Mouse (Mus musculus): ENCODE data around the gene Cpne7.

Gene Cpne7
- long read RNA-seq, experiment 1, partial matches to known transcripts = 2 of 3 reads
- long read RNA-seq, experiment 1, other reads (novel, unspliced or antisense) = 0 of 3 reads
- long read RNA-seq, experiment 2, partial matches to known transcripts = 0 of 1 reads
- long read RNA-seq, experiment 2, other reads (novel, unspliced or antisense) = 0 of 1 reads

GRCm38 (mm10) chr8:123117127-123117731, at the start of gene Cpne7:
Gene Cpne7, plus strand, starts transcription at chr8:123117374.
- intact Hi-C loops (cut with DNase I) = loop anchor here (10.0 kb wide), 1 partner anchor 168 kb away; no protein-coding TSS in a partner anchor

- intact Hi-C loops (cut with DNase I) = no loop called here
Measured at GRCm38 (mm10) chr8:123071176-123071575, 46.0 kb upstream of the Cpne7 start.

- intact Hi-C loops (cut with DNase I) = no loop called here
Measured at GRCm38 (mm10) chr8:123077213-123077612, 40.0 kb upstream of the Cpne7 start.

- intact Hi-C loops (cut with DNase I) = no loop called here
Measured at GRCm38 (mm10) chr8:123082993-123083392, 34.2 kb upstream of the Cpne7 start.

GRCm38 (mm10) chr8:123083610-123084009, 33.6 kb upstream of the Cpne7 start:
- intact Hi-C loops (cut with DNase I) = no loop called here

- intact Hi-C loops (cut with DNase I) = no loop called here
Measured at GRCm38 (mm10) chr8:123087289-123087688, 29.9 kb upstream of the Cpne7 start.

GRCm38 (mm10) chr8:123097216-123097615, 20.0 kb upstream of the Cpne7 start:
- intact Hi-C loops (cut with DNase I) = no loop called here

GRCm38 (mm10) chr8:123097786-123098584, 19.2 kb upstream of the Cpne7 start:
- intact Hi-C loops (cut with DNase I) = no loop called here

GRCm38 (mm10) chr8:123100288-123100687, 16.9 kb upstream of the Cpne7 start:
- intact Hi-C loops (cut with DNase I) = loop anchor here (5.0 kb wide), 1 partner anchor 193 kb away; no protein-coding TSS in a partner anchor

GRCm38 (mm10) chr8:123101244-123101643, 15.9 kb upstream of the Cpne7 start:
- intact Hi-C loops (cut with DNase I) = loop anchor here (5.0 kb wide), 1 partner anchor 194 kb away; no protein-coding TSS in a partner anchor

- intact Hi-C loops (cut with DNase I) = loop anchor here (5.0 kb wide), 1 partner anchor 195 kb away; no protein-coding TSS in a partner anchor
Measured at GRCm38 (mm10) chr8:123101735-123102685, 15.2 kb upstream of the Cpne7 start, which contains the start of gene Rpl13. Gene Rpl13, plus strand, starts transcription at chr8:123102350.

- intact Hi-C loops (cut with DNase I) = loop anchor here (5.0 kb wide), 1 partner anchor 196 kb away; no protein-coding TSS in a partner anchor
Measured at GRCm38 (mm10) chr8:123102855-123103254, 14.3 kb upstream of the Cpne7 start.

- intact Hi-C loops (cut with DNase I) = loop anchor here (5.0 kb wide), 1 partner anchor 196 kb away; no protein-coding TSS in a partner anchor
Measured at GRCm38 (mm10) chr8:123103285-123103684, 13.9 kb upstream of the Cpne7 start.

- intact Hi-C loops (cut with DNase I) = loop anchor here (5.0 kb wide), 1 partner anchor 197 kb away; no protein-coding TSS in a partner anchor
Measured at GRCm38 (mm10) chr8:123104046-123104767, 13.0 kb upstream of the Cpne7 start.

GRCm38 (mm10) chr8:123105553-123106326, 11.4 kb upstream of the Cpne7 start:
- intact Hi-C loops (cut with DNase I) = loop anchor here (5.0 kb wide), 2 partner anchors 52 to 97 kb away; partner anchors contain the start of gene Sult5a1

- intact Hi-C loops (cut with DNase I) = loop anchor here (5.0 kb wide), 2 partner anchors 51 to 96 kb away; partner anchors contain the start of gene Sult5a1
Measured at GRCm38 (mm10) chr8:123106531-123106930, 10.6 kb upstream of the Cpne7 start.

- intact Hi-C loops (cut with DNase I) = loop anchor here (5.0 kb wide), 2 partner anchors 49 to 94 kb away; partner anchors contain the start of gene Sult5a1
Measured at GRCm38 (mm10) chr8:123108010-123108409, 9.2 kb upstream of the Cpne7 start.

- intact Hi-C loops (cut with DNase I) = loop anchor here (5.0 kb wide), 2 partner anchors 48 to 93 kb away; partner anchors contain the start of gene Sult5a1
Measured at GRCm38 (mm10) chr8:123108953-123109352, 8.2 kb upstream of the Cpne7 start.

- intact Hi-C loops (cut with DNase I) = loop anchor here (5.0 to 10.0 kb wide), 2 partner anchors 37 to 174 kb away; no protein-coding TSS in a partner anchor
Measured at GRCm38 (mm10) chr8:123110649-123111048, 6.5 kb upstream of the Cpne7 start.

Measured in adrenal gland (tissue).